Mouse (Mus musculus) adrenal gland, postnatal 4 days (tissue): ENCODE measurements around the gene Olfr741. TPM values are rescaled to one million over a fixed set of nuclear protein-coding genes. Genes with fewer than 3 reads are reported as not detected.

Experiments
- DNase-seq, 2 experiments: peaks; one replicate each; pipeline ENCODE4 v3.0.0; 2021 to 2022; ENCODE audit warnings: low spot score in 2 of 2, mixed read lengths in 2 of 2
- long read RNA-seq, 2 experiments: library from polyadenylated mRNA; stranded (forward); transcript quantifications; one replicate each; pipeline ENCODE4 v2.0.0; 2021
- total RNA-seq, 2 experiments: library from RNA; stranded (reverse); gene quantifications; 2 replicates each; pipeline ENCODE4 v1.2.3; 2021

The Olfr741 gene
- total RNA-seq = not detected
- long read RNA-seq, experiment 1 = 0 reads
- long read RNA-seq, experiment 2 = 0 reads

DNA sequence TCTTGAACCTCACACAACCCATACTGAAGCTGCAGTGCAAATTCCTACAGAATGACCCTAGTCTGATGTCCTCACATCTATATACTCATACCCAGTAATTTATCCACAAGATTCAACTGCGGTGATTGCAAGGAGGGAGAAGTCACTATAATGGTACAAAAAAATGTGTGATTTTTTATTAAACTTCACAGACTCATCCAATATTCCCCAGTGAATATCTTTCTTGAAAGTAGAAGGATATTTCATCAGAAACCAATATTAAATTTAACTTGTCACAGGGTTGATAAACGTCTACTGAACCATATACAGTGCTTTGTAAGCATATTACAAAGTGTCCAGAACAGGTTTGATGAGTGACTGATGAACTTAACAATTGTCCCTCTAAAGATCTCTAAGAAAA is at the start of gene Olfr741:
TSS of gene Olfr741 (plus strand) at position 301 of the 400 bp plus-strand sequence.
- DNase-seq = no peak

- DNase-seq = no peak
Observed at GRCm38 (mm10) chr14:50445245-50445644, 27.3 kb upstream of the Olfr741 start, which contains the start of gene Olfr740. Olfr740 (plus strand) TSS chr14:50445545.

- DNase-seq = no peak
Observed at GRCm38 (mm10) chr14:50478406-50478805, 5.9 kb downstream of the Olfr741 start.

DNA sequence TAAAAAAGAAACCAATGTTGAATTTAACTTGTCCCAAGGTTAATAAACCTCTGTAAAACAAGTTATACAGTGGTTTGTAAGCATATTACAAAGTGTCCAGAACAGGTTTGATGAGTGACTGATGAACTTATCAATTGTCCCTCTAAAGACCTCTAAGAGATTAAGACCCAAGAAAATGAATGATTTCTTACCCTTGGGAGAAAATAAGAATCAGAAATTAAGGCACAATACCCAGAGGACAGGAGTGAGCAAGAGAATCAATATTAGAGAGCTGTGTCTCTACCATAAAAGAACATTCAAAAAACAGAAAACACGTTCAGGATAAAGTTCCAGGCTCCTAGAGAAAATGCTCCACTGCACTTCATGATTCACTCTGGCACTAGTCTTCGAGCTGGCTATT is 30.8 kb downstream of the Olfr741 start, which contains the start of gene Olfr742:
TSS of gene Olfr742 (plus strand) at position 301 of the 400 bp plus-strand sequence.
- DNase-seq = no peak

DNA sequence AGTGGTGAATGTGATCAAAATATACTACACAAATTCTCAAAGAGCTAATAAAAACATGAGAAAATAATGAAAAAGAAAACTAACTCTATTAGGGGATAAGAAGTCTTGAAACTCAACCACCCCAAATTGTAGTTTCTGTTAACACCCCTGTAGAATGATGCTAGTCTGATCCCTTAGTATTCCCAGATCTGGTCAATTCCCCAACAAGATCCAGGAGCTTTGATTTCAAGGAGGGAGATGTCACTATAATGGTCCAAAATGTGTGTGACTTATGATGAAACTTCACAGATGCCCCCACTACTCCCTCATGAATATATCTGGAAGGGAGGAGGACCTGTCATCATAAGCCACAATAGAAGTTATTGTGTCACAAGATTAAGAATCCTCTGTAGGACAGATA is 49.0 kb downstream of the Olfr741 start, which contains the start of gene Olfr743:
TSS of gene Olfr743 (plus strand) at position 301 of the 400 bp plus-strand sequence.
- no peak for DNase-seq

Other genes with a start within 250 kb of the Olfr741 start
- gene Olfr731, start 230.9 kb upstream of the Olfr741 start, total RNA-seq = not detected
- gene Olfr732, start 188.5 kb upstream of the Olfr741 start, total RNA-seq = not detected
- not detected for gene Olfr733, start 171.2 kb upstream of the Olfr741 start, total RNA-seq
- gene Olfr734, start 146.0 kb upstream of the Olfr741 start, total RNA-seq = not detected
- not detected for gene Olfr735, start 123.9 kb upstream of the Olfr741 start, total RNA-seq
- gene Tlr11, start 114.8 kb upstream of the Olfr741 start, total RNA-seq = under 1 TPM in 1 of 2 experiments, not detected in 1; 0.23 TPM
- not detected for gene Olfr736, start 91.6 kb upstream of the Olfr741 start, total RNA-seq
- not detected for gene Olfr738, start 65.2 kb upstream of the Olfr741 start, total RNA-seq
- gene Olfr739, start 54.1 kb upstream of the Olfr741 start, total RNA-seq = not detected
- not detected for gene Olfr740, start 27.2 kb upstream of the Olfr741 start, total RNA-seq
- gene Olfr742, start 30.9 kb downstream of the Olfr741 start, total RNA-seq = not detected
- gene Olfr743, start 49.1 kb downstream of the Olfr741 start, total RNA-seq = not detected
- gene Olfr744, start 142.1 kb downstream of the Olfr741 start, total RNA-seq = not detected
- not detected for gene Olfr745, start 166.7 kb downstream of the Olfr741 start, total RNA-seq
- not detected for gene Olfr746, start 174.3 kb downstream of the Olfr741 start, total RNA-seq
- not detected for gene Olfr747, start 220.5 kb downstream of the Olfr741 start, total RNA-seq
- gene Olfr748, start 234.6 kb downstream of the Olfr741 start, total RNA-seq = not detected